Mouse (Mus musculus): ENCODE data around the gene Olfr1366. TPM values are rescaled to one million over a fixed set of nuclear protein-coding genes. Genes with fewer than 3 reads are reported as not detected.

The Olfr1366 gene
- polyA plus RNA-seq, 1 experiment from 2014 or later = 0.13 TPM

DNA sequence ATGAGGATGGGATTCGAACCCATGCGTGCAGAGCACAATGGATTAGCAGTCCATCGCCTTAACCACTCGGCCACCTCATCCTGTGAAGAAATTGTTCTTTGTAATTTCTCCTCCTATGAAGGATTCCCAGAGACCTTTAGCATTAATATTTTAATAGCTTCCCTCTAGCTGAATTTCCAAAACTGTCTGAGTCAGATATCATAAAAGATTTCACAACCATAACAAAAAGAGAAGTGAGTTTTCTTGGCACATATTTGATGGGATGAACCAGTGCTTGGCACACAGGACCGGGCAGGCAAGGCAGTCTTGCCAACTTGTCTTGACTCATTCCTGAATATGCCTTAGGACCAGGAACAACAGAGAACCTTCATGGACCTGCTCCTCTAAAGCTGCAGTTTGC lies 49.8 kb downstream of the Olfr1366 start:
- no peaks in the 10 kb centered on the region for H3K36me3 ChIP-seq
- H3K27me3 ChIP-seq = no peaks in the 10 kb centered on the region
- 87% methylated on average over 5 of the region's 5 CpGs for WGBS

DNA sequence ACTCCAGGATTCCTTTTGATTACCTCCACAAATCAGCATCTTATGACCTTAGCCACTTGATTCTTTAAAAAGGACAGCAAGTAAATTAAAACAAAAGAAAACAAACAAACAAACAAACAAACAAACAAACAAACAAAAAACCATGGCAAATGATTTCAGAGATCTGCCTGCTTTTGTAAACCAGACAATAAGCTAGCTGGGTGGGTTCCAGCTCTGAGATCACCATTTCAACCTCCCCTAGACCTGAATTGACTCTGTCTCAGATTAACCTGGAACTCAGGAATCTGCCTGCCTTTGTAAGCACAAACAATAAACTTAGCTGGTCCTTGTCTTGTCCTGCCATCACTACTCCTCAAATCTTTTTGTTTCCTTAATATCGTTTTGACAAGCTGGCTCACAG lies 55.7 kb downstream of the Olfr1366 start:
- Histone ChIP-seq H3K36me3 (peaks cover 16% of the 10 kb centered on the region), H3K9ac (no peak overlapping the region), H3K4me2 (no peak overlapping the region), H3K27ac (no peak overlapping the region), H3K27me3 (no peaks in the 10 kb centered on the region), H3K4me3 (replicated peaks) (no peak overlapping the region), H3K9me3 (replicated peaks) (no peaks in the 10 kb centered on the region), H3K4me1 (no peaks in the 10 kb centered on the region)
- WGBS = 90% methylated on average over 1 of the region's 1 CpGs
- no peak for ATAC-seq (replicated peaks; ENCODE audit: low FRiP score)

More for the DNA sequence above, 49.8 kb downstream of the Olfr1366 start:
- ATAC-seq (replicated peaks; ENCODE audit: low FRiP score) = no peak
- no peaks in the 10 kb centered on the region for H3K4me1 ChIP-seq
- H3K4me3 ChIP-seq (replicated peaks) = no peak overlapping the region
- H3K9ac ChIP-seq = no peak overlapping the region
- no peak overlapping the region for H3K27ac ChIP-seq
- no peak overlapping the region for H3K4me2 ChIP-seq
- no peaks in the 10 kb centered on the region for H3K9me3 ChIP-seq (replicated peaks)

Other genes starting within 250 kb of the Olfr1366 start
- gene Gpx6, start 230.7 kb downstream of the Olfr1366 start, polyA plus RNA-seq (2015; fragmentation: Nextera tagmentation; extraction: Ambion mirVana) = 5.2 and 6.1 TPM in 2 replicates
- not detected in 2 replicates for gene Olfr1367, start 195.9 kb downstream of the Olfr1366 start, polyA plus RNA-seq (2015; fragmentation: Nextera tagmentation; extraction: Ambion mirVana)
- gene Zscan12, start 180.0 kb downstream of the Olfr1366 start, polyA plus RNA-seq (2015; fragmentation: Nextera tagmentation; extraction: Ambion mirVana) = 12.4 and 12.7 TPM in 2 replicates
- 82.5 and 84.2 TPM in 2 replicates for gene Zkscan3, start 140.1 kb downstream of the Olfr1366 start, polyA plus RNA-seq (2015; fragmentation: Nextera tagmentation; extraction: Ambion mirVana)
- gene Pgbd1, start 101.8 kb downstream of the Olfr1366 start, polyA plus RNA-seq (2015; fragmentation: Nextera tagmentation; extraction: Ambion mirVana) = 3.6 and 3.9 TPM in 2 replicates
- 32.6 and 37.0 TPM in 2 replicates for gene Zscan26, start 89.1 kb downstream of the Olfr1366 start, polyA plus RNA-seq (2015; fragmentation: Nextera tagmentation; extraction: Ambion mirVana)
- gene Nkapl, start 74.3 kb downstream of the Olfr1366 start, polyA plus RNA-seq (2015; fragmentation: Nextera tagmentation; extraction: Ambion mirVana) = 2.0 and 2.9 TPM in 2 replicates
- 3.5 and 4.0 TPM in 2 replicates for gene Zkscan4, start 63.9 kb downstream of the Olfr1366 start, polyA plus RNA-seq (2015; fragmentation: Nextera tagmentation; extraction: Ambion mirVana)
- not detected in 2 replicates for gene Gm10065, start 63.4 kb downstream of the Olfr1366 start, polyA plus RNA-seq (2015; fragmentation: Nextera tagmentation; extraction: Ambion mirVana)
- gene AK157302, start 47.6 kb downstream of the Olfr1366 start, polyA plus RNA-seq (2015; fragmentation: Nextera tagmentation; extraction: Ambion mirVana) = 0.10 and 0.42 TPM in 2 replicates
- 5.1 and 9.2 TPM in 2 replicates for gene Gm11273, start 41.4 kb downstream of the Olfr1366 start, polyA plus RNA-seq (2015; fragmentation: Nextera tagmentation; extraction: Ambion mirVana)
- gene Zkscan8, start 11.7 kb downstream of the Olfr1366 start, polyA plus RNA-seq (2015; fragmentation: Nextera tagmentation; extraction: Ambion mirVana) = 6.4 and 6.7 TPM in 2 replicates
- gene Olfr1535, start 17.1 kb upstream of the Olfr1366 start, polyA plus RNA-seq (2015; fragmentation: Nextera tagmentation; extraction: Ambion mirVana) = not detected in 2 replicates
- gene Olfr1364, start 39.0 kb upstream of the Olfr1366 start, polyA plus RNA-seq (2015; fragmentation: Nextera tagmentation; extraction: Ambion mirVana) = not detected in 2 replicates
- gene Olfr1362, start 71.2 kb upstream of the Olfr1366 start, polyA plus RNA-seq (2015; fragmentation: Nextera tagmentation; extraction: Ambion mirVana) = not detected in 2 replicates
- gene Olfr11, start 99.7 kb upstream of the Olfr1366 start, polyA plus RNA-seq (2015; fragmentation: Nextera tagmentation; extraction: Ambion mirVana) = not detected in 2 replicates
- not detected in 2 replicates for gene Olfr1361, start 120.6 kb upstream of the Olfr1366 start, polyA plus RNA-seq (2015; fragmentation: Nextera tagmentation; extraction: Ambion mirVana)
- not detected in 2 replicates for gene Olfr1360, start 134.6 kb upstream of the Olfr1366 start, polyA plus RNA-seq (2015; fragmentation: Nextera tagmentation; extraction: Ambion mirVana)
- not detected in 2 replicates for gene Olfr1359, start 155.3 kb upstream of the Olfr1366 start, polyA plus RNA-seq (2015; fragmentation: Nextera tagmentation; extraction: Ambion mirVana)
- gene Hist1h2bl, start 173.3 kb upstream of the Olfr1366 start, polyA plus RNA-seq (2015; fragmentation: Nextera tagmentation; extraction: Ambion mirVana) = 1.6 and 4.5 TPM in 2 replicates
- gene Hist1h2ai, start 173.6 kb upstream of the Olfr1366 start, polyA plus RNA-seq (2015; fragmentation: Nextera tagmentation; extraction: Ambion mirVana) = 29.5 and 35.5 TPM in 2 replicates
- 14.2 and 15.6 TPM in 2 replicates for gene Hist1h3h, start 174.9 kb upstream of the Olfr1366 start, polyA plus RNA-seq (2015; fragmentation: Nextera tagmentation; extraction: Ambion mirVana)
- gene Hist1h2bm, start 179.2 kb upstream of the Olfr1366 start, polyA plus RNA-seq (2015; fragmentation: Nextera tagmentation; extraction: Ambion mirVana) = 4.6 and 5.2 TPM in 2 replicates
- gene Hist1h4j, start 192.3 kb upstream of the Olfr1366 start, polyA plus RNA-seq (2015; fragmentation: Nextera tagmentation; extraction: Ambion mirVana) = 0.91 and 1.9 TPM in 2 replicates
- 2.5 and 5.4 TPM in 2 replicates for gene Hist1h4k, start 207.7 kb upstream of the Olfr1366 start, polyA plus RNA-seq (2015; fragmentation: Nextera tagmentation; extraction: Ambion mirVana)
- gene Hist1h2ak, start 211.0 kb upstream of the Olfr1366 start, polyA plus RNA-seq (2015; fragmentation: Nextera tagmentation; extraction: Ambion mirVana) = 32.0 and 32.6 TPM in 2 replicates
- gene Hist1h2bn, start 211.3 kb upstream of the Olfr1366 start, polyA plus RNA-seq (2015; fragmentation: Nextera tagmentation; extraction: Ambion mirVana) = 2.2 and 6.0 TPM in 2 replicates
- gene Hist1h1b, start 237.8 kb upstream of the Olfr1366 start, polyA plus RNA-seq (2015; fragmentation: Nextera tagmentation; extraction: Ambion mirVana) = 24.0 and 28.9 TPM in 2 replicates
- 134 and 151 TPM in 2 replicates for gene Hist1h3i, start 240.6 kb upstream of the Olfr1366 start, polyA plus RNA-seq (2015; fragmentation: Nextera tagmentation; extraction: Ambion mirVana)
- 7.2 and 7.4 TPM in 2 replicates for gene Hist1h2an, start 244.4 kb upstream of the Olfr1366 start, polyA plus RNA-seq (2015; fragmentation: Nextera tagmentation; extraction: Ambion mirVana)
- 1.8 and 3.8 TPM in 2 replicates for gene Hist1h2bp, start 244.7 kb upstream of the Olfr1366 start, polyA plus RNA-seq (2015; fragmentation: Nextera tagmentation; extraction: Ambion mirVana)